Mouse (Mus musculus) CH12.LX (cell line): ENCODE data around the gene D430019H16Rik.

ENCODE experiments used
- CTCF ChIP-seq, 2 experiments: IDR thresholded peaks in 1 of 2; conservative IDR thresholded peaks in 1 of 2; 2 replicates each; pipeline ENCODE4 v1.5.1; 2011 to 2012; ENCODE audit warnings: low read depth in 2 of 2, low read length in 2 of 2, improper control_type of control experiment in 1 of 2, inconsistent platforms in 1 of 2, mild to moderate bottlenecking in 1 of 2, moderate library complexity in 1 of 2
- USF2 ChIP-seq: conservative IDR thresholded peaks from 2 replicates; pipeline ENCODE4 v1.6.1; 2011; ENCODE audit warnings: low read depth, low read length, improper control_type of control experiment

- TF ChIP-seq CTCF (conservative IDR thresholded peaks at IDR 0.05 in 1 of 2, IDR thresholded peaks at IDR 0.05 in 1 of 2; ENCODE audit: low read depth in 2 of 2, low read length in 2 of 2) (no peak), USF2 (no peak)
Measured at GRCm38 (mm10) chr12:105498423-105498822, 44.8 kb downstream of the D430019H16Rik start.
